Comparison of ENCODE assay signal across 8 mouse cellular contexts in genomic region chr17:13336979-13337749, GRCm38 (mm10). TPM values are rescaled to one million over a fixed set of nuclear protein-coding genes. Genes with fewer than 3 reads are reported as not detected.
DNase-seq lines count a peak whose midpoint lies in the region; ATAC-seq lines count a peak whose summit lies in the region.
"Not testable (repeated sequence)": the region's sequence is repeated elsewhere in the genome, so short reads cannot be mapped to it uniquely, and the experiment has no call there.
"Had no signal": no experiment of that assay in that cellular context is flagged by ENCODE, and none has a peak within 500 bp of the region (broad histone marks: within the 10 kb centered on the region; RNA-seq: fewer than 3 reads in every experiment).

No protein-coding gene starts in this region.

- peak; percentile 71 for ATAC-seq in intestine, embryonic 16.5 days

- H3K4me3 ChIP-seq in intestine, embryonic 16.5 days (ENCODE audit: low read length): not testable (repeated sequence)

- not testable (repeated sequence) for H3K27ac ChIP-seq in intestine, embryonic 16.5 days (ENCODE audit: low read length)

- peak; percentile 44 for DNase-seq in adrenal gland, postnatal 14 days
- peak; percentile 15 for DNase-seq in embryo, embryonic 9.5 days (ENCODE audit: extremely low spot score)
- peak; percentile 47 for DNase-seq in heart, adult 8-10 months (ENCODE audit: low spot score)
- DNase-seq in left cerebral cortex, adult 18-20 months (ENCODE audit: low spot score in 2 of 2): peak; percentile 67 to 69
- DNase-seq in lung, postnatal 25 days (ENCODE audit: low spot score): peak; percentile 26
- DNase-seq in retina, postnatal 1 day: peak; percentile 68

- not testable (repeated sequence) for H3K4me2 ChIP-seq in intestine, embryonic 16.5 days (ENCODE audit: low read depth, low read length)

- H3K9me3 ChIP-seq in intestine, embryonic 16.5 days (ENCODE audit: control insufficient read depth, low read length): not testable (repeated sequence)

- not testable (repeated sequence) for H3K9ac ChIP-seq in intestine, embryonic 16.5 days (ENCODE audit: low read depth, low read length)

- 61% methylated on average over 9 of the region's 9 CpGs for WGBS in intestine, embryonic 16.5 days

- not testable (repeated sequence) for H3K36me3 ChIP-seq in intestine, embryonic 16.5 days (ENCODE audit: control insufficient read depth, insufficient read depth, low read length)

- not testable (repeated sequence) for H3K4me1 ChIP-seq in intestine, embryonic 16.5 days (ENCODE audit: control insufficient read depth, insufficient read depth, low read length)

- not testable (repeated sequence) for H3K27me3 ChIP-seq in intestine, embryonic 16.5 days (replicated peaks; ENCODE audit: control insufficient read depth, insufficient read depth, low read length)

RNA-seq across cellular contexts. Expression of gene Tcp10c, which starts 17.2 kb away (rescaled TPM):
- not detected in 2 replicates for total RNA-seq in adrenal gland, postnatal 14 days (2021)
- total RNA-seq in heart, adult 8-10 months (2022): not detected
- not detected in 2 replicates for polyA plus RNA-seq in intestine, embryonic 16.5 days (2015; fragmentation: Nextera tagmentation; extraction: Ambion mirVana)
- total RNA-seq in left cerebral cortex, adult 18-20 months (2021): under 1 TPM; 0.16 to 0.37 TPM
- total RNA-seq: gastrocnemius, adult 8-10 months had no signal

Comparison
In these comparisons a context has a peak if more than half of its experiments do, and no peak if none do; other contexts are left out.
1. DNase-seq: peak in every context shown above with its lines; median percentile 68 in left cerebral cortex, adult 18-20 months; 68 in retina, postnatal 1 day; 47 in heart, adult 8-10 months; 44 in adrenal gland, postnatal 14 days; 26 in lung, postnatal 25 days; 15 in embryo, embryonic 9.5 days.